Mouse (Mus musculus) Muller cell, postnatal 12 days (primary cell): ENCODE data around the gene Bhlhe23.
A peak's percentile ranks its signal among the peaks of the same experiment; 100 is the strongest.

Experiments
- DNase-seq: peaks from one replicate; pipeline ENCODE4 v3.0.0-alpha.2; 2015; ENCODE audit errors: inconsistent ontology term

The Bhlhe23 gene

GRCm38 (mm10) chr2:180775641-180776040 is 1.1 kb downstream of the Bhlhe23 start:
- no peak for DNase-seq

DNA sequence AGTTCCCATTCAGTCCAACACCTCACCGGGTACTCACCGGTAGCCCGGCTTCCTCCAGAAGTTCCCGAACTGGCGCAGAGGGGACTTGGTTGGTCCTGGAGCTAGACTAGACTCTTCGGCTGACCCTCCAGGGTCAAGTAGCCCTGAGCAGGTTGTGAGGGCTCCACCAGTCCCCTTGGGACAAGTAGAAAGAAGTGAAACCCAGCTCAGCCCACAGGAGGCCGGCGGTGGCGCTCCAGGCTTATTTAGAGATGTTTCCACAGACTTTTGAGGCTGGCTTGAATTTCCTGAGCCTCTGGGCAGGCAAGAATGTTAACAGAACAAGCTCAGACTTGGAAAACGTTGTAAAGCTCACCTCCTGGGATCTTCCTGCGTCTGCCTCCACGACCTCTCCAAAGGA is 1.5 kb downstream of the Bhlhe23 start:
- no peak for DNase-seq

- DNase-seq: no peak
Observed at GRCm38 (mm10) chr2:180765713-180766112, 11.0 kb downstream of the Bhlhe23 start.

GRCm38 (mm10) chr2:180764986-180765385 is 11.7 kb downstream of the Bhlhe23 start:
- DNase-seq: no peak

DNA sequence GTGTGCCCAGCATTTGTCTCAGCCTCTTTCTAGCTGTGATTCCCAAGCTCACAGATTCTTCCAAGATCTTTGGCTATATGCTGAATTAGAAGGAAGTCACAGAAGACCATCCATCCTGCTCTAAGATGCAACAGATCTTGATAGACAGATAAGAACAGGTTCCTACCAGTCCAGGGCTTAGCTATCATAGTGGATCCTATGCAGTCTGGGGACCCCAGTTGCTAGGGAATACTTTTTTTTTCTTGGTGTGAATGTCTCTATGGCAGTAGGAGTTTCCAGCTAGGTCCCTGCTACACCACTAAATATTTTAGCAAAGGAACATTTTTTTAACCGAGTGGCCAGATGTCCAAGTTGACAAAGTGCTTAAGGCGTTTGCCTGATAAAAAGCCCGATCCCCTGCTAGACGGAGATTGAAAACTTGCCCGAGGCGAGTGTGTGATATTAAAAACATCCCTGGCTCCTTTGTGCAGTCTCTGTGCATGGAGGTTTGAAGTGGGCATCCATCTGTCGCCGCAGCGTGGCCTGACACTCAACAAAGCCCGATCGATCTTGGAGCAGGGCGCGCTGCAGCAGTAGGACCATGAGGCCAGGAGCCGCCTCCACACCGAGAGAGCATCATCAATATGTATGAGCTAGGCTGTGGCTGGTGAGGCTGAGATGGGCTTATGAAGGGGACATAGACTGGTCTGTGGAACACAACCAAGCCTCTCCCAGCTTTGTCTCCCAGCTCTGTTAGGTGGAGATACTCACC is 18.0 kb downstream of the Bhlhe23 start:
- DNase-seq: no peak

DNA sequence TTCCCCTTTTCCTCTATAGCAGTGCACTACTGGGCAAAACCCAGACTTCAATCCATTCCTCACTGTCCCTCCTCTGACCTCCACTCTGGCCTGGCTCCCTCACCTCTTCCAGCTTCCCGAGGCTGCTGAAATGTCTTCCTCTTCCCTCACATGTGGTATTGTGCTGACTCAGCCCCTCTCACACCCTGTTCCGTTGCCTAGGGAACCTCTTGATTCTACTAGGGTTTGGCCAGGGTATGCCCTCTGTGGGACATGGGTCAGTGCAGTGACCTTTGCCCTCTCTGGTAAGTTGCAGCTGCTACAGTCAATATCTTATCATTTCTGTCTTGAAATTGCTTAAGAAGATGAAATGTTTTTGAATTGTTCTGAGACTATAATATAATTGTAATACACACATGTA is 19.9 kb downstream of the Bhlhe23 start:
- no peak for DNase-seq

DNA sequence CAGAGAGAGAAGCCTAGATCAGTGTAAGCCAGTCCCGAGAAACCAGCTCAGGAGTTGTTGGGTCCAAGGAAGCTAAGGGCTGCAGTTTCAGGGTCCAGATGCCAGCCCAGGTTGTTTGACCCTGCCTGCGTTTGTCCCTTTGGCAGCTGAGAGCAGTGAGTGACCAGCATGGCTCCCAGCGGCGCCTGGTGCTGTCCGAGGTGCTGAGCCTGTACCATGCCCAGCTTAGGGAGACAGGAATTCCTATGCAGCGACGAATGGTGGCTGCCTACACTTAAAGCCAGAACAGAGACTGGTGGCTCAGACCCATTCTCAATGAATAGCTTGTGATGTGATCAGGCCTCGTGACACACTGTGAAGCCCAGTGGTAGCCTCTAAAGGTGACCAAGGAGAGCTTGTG is 20.8 kb downstream of the Bhlhe23 start:
- DNase-seq: peak; percentile 66

- DNase-seq: no peak
Observed at GRCm38 (mm10) chr2:180754976-180755688, 21.6 kb downstream of the Bhlhe23 start.

DNA sequence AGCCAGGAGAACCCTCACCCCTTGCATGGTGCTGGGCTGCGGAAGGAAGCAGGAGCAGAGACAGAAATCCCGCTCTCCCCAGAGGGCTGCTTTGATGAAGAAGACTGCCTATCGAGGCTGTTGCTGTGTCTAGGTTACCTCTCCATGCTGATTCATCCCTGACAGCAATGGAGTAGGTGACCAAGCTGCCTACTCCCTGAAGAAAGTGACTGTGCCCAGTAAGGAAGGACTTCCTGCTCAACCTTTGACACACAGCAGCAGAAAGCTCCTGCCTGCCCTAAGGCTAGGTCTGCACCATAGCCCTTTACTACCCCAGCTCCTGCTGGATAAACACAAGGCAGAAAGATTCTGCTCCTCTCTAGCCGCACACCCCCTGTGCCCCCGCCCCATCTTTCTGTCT is 27.8 kb downstream of the Bhlhe23 start:
- no peak for DNase-seq

DNA sequence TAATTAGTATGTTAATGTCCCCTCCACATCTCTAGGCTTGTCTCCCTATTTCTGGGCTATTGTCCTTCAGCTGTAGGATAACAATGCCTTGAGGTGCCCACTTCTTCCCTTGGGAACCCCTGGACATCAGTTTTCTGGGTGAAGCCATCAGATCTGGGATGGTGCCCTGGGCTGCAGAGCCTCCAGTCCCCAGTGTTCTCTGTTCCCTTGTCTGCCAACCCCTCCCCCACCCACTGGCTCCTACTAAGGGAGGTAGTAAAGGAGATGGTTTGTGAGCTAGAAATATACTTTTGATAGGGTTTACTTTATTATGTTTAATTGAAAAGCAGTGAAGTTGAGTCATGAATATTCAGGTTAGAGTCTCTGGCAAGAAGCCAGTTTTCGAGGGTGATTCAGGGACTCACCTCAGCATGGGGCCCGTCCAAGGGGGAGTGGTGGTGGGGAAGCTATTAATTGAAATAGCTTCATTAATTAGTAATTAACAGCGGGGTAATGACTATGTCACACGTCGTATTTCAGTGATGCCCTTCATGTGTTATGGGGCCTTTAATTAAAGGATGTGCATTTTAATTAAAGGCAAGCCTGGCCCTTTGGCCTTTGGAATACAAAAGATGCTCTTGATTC is 30.0 kb downstream of the Bhlhe23 start:
- no peak for DNase-seq

DNA sequence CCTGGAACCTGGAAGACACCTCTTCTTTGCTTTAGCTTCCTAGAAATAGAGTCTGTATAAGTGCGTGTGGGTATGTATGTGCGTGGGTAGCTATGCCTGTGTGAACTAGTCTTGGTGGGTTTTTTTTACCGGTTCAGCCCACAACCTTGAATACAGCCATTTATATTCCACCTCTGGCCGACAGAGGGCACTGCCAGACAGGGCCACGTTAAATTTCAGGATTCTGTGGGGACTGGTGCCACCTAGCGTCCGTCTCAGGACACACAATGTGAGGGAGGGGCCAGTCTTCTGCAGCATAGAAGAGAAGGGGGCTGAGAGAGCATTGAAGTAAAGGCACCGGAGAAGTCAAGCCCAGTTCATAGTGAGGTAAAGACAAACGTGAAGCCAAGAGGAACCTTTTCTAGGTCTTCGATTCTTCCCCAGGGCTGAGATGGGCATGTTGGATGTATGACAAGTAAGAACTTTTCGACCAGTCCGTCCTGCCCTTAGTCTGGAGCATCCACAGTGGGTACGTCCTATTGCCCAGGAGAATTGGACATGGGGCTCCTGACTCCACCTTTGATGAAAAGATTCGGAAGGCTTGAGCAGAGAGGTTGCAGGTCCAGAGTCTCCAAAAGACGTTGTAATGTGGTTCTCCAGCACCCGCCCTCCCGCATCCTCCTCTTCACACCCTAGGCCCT is 31.3 kb downstream of the Bhlhe23 start:
- DNase-seq: peak; percentile 74

DNA sequence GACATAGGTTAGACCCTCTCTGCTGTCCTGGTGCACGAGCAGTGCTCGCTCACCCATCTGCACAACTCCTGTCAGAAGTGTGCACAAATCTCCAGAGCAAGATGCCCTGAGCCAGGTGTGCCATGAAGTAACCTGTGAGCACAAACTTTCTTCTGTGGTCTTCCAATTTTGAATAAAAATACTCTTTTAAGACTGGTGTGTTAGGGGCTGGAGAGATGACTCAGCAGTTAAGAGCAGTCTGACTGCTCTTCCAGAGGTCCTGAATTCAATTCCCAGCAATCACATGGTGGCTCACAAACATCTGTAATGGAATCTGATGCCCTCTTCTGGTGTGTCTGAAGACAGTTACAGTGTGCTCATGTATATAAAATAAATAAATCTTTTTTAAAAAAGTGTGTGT is 33.4 kb downstream of the Bhlhe23 start:
- no peak for DNase-seq

- DNase-seq: no peak
Observed at GRCm38 (mm10) chr2:180742820-180743219, 33.9 kb downstream of the Bhlhe23 start.

GRCm38 (mm10) chr2:180741421-180741820 is 35.3 kb downstream of the Bhlhe23 start:
- no peak for DNase-seq

GRCm38 (mm10) chr2:180740349-180740748 is 36.4 kb downstream of the Bhlhe23 start:
- DNase-seq: no peak

DNA sequence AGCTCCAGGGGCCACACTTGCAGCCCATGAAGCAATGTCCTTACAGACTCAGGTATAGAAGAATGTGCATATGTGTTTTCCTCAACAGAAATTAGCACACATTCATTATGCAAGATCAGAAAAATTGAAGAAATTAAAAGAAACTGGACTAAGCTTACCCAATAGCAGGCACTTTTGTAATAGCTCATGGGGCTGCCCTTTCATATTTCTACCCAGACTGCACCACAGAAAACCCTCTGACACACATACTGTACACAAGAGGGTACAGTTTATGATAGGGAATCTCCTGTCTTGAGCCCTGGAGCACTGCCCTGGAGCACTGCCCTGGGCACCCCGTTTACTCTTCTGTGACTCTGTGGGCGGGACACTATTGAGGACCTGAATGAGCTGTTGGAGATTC is 38.7 kb downstream of the Bhlhe23 start:
- no peak for DNase-seq

- no peak for DNase-seq
Observed at GRCm38 (mm10) chr2:180735232-180735631, 41.5 kb downstream of the Bhlhe23 start.

- DNase-seq: no peak
Observed at GRCm38 (mm10) chr2:180731984-180732383, 44.7 kb downstream of the Bhlhe23 start.

DNA sequence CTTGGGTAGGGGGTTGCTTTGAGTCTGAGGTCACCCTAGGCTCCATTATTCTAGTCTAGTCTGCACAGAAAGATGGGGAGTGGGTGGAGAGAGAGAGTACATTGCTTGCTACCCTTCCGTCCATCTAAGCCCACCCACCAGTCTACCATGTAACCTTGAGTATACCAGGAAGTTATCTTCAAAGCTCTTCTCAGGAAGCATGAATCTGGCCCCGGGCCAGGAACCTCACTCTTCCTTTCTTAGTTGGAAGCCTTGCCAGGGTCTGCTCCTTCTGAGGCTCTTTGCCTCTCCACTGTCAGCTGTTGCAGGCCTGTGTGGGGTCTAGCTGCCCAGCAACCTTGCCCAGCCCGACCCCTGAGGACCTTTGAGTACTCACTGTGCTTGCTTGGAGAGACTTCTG is 45.7 kb downstream of the Bhlhe23 start:
- no peak for DNase-seq

GRCm38 (mm10) chr2:180727613-180728021 is 49.1 kb downstream of the Bhlhe23 start:
- DNase-seq: no peak

- DNase-seq: no peak
Observed at GRCm38 (mm10) chr2:180726658-180727442, 49.9 kb downstream of the Bhlhe23 start.
